Mouse (Mus musculus) left cerebral cortex, adult 11 months (tissue): ENCODE measurements around the gene 3830406C13Rik.
"Not testable (repeated sequence)": the region's sequence is repeated elsewhere in the genome, so short reads cannot be mapped to it uniquely, and the experiment has no call there.

Source experiments
- DNase-seq: peaks from one replicate; pipeline ENCODE4 v3.0.0; 2022; ENCODE audit warnings: low spot score

Gene 3830406C13Rik

GRCm38 (mm10) chr14:12284141-12284912 is at the start of gene 3830406C13Rik:
3830406C13Rik (plus strand) TSS chr14:12284173.
- peak; percentile 77 for DNase-seq

GRCm38 (mm10) chr14:12243726-12244125 is 40.2 kb upstream of the 3830406C13Rik start:
- DNase-seq: no peak

- DNase-seq: no peak
Measured at GRCm38 (mm10) chr14:12276031-12276430, 7.9 kb upstream of the 3830406C13Rik start.

GRCm38 (mm10) chr14:12283641-12284040 is 332 bp upstream of the 3830406C13Rik start, which contains the start of gene Gm49355:
Gm49355 (plus strand) TSS chr14:12283976.
- no peak for DNase-seq

DNA sequence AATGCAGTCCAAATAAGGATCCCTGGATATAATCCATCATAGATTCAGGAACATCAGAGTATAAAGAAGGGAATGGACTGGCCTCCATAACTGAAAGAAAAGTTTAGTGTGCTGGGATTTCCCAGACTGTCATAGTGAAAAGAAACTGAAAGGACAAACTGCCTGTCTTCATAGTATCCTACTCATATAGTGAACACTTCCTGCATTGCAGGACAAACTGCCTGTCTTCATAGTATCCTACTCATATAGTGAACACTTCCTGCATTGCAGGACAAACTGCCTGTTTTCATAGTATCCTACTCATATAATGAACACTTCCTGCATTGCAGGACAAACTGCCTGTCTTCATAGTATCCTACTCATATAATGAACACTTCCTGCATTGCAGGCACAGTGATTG is 5.8 kb downstream of the 3830406C13Rik start:
- DNase-seq: not testable (repeated sequence)

DNA sequence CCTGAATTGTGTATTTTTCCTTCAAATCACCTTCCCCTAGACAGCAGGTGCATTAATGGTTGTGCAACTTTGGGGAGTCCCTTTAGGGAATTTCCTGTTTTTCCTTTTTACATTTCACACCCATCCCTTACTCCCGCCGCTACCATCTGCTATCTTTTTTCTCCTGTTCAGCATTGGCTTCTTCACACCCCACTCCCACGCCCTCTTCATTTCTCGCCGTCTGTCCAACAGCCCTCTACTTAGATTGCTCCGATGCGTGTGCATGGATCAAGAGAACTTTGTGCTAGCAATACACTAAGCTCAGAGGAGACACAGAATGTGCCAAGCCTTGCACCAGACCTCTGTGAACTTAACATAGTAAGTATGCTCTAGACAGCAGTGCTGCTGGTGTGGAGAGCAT is 12.4 kb downstream of the 3830406C13Rik start:
- peak; percentile 47 for DNase-seq

DNA sequence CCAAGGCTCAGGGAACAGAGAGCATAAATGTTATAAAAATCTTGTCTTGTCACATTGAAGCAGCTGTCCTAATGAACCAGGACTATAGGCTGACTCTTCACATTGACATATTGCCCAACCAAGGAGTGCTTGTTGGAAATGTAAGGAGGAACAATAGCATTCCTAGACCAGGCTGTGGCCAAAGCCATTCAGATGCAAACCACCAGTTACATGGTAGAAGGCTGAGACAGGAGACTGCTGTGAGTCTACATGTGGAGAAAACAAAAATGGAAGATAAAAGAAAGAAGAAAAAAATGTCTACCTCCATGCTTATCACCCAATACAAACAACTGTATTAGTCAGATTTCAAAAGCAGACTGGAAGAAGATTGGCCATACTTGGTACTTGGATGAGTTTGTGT is 15.2 kb downstream of the 3830406C13Rik start:
- no peak for DNase-seq

DNA sequence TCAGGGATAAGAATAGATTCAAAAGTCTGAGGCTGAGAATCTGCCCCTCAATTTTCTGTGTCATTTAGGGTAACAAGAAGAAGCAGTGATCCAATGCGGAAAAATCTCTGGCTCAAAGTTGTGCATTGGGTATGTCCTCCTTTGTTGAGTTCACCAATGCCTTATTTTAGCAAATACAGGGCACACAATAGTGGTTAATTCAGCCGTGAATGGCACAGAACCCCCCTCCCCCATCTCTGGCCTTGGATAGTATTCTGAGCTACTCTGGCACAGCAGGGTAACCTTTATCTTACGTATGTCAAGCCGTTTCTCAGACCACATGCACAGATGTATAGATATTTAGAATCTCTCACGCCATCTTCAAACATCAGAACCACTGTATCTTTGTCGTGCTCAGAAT is 15.7 kb downstream of the 3830406C13Rik start:
- no peak for DNase-seq

DNA sequence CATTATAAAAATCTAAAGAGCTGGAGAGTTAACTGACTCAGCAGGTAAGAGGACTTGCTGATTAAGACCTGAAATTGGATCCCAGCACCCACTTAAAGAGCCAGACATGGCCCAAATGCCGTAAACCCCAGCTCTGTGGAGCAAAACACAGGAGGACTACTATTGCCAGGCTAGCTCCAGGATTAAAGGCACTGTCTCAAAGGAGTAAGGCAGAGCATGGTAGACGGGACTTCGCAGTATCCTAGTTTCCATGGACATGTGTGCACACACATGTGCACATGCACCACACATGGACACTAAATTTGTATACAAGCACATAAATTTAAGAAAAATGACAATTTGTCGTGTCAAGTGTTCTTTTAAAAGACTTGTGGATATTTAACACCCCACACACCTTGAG is 16.3 kb downstream of the 3830406C13Rik start:
- DNase-seq: no peak

- DNase-seq: no peak
Measured at GRCm38 (mm10) chr14:12300677-12301076, 16.7 kb downstream of the 3830406C13Rik start.

- no peak for DNase-seq
Measured at GRCm38 (mm10) chr14:12303106-12303505, 19.1 kb downstream of the 3830406C13Rik start.

- DNase-seq: no peak
Measured at GRCm38 (mm10) chr14:12333622-12334021, 49.6 kb downstream of the 3830406C13Rik start.

DNA sequence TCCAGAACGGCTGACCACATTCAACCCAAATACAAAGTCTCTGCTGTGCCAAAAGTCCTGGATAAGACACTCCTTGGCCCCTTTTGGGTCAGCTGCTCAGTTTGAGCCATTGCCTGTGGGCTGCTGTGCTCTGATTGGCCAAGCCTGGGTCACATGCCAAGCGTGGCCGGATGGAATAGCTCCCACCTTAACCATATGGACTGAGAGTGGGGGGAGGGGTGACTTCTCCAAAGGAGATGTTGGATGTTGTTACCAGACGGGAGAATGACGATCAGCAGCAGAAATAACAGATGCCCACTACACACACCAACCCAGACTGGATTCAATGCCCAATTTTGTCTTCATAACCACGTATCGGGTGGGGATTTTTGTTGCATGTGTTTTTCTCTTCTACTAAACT is 51.0 kb downstream of the 3830406C13Rik start:
- DNase-seq: no peak

DNA sequence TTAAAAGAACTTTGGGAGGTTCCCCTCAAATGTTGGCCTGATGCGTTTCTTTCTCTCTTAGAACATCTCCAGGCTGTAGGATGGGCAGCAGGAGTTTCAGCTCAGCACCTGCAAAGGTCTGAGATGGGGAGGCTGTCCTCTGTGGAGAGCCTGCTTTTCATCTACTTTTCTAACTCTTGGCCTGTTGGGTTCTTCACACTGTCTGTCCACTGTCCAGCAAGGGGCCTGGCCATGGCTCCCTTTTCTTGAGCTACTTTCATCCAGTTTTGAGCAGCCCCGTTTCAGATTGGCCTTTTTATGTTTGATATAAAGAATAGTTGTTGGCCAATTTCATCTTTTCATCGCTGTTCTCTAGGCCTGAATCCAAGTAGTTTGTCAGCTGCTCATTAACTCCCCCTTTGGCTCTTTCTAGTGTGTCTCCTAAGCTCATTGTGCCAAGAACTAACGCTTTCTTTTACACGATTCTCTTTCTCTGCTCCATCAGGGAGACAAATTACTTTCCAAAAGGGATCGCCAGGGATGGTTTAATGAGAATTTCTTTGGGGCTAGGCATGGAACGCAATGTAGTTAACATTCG is 53.5 kb downstream of the 3830406C13Rik start:
- no peak for DNase-seq

DNA sequence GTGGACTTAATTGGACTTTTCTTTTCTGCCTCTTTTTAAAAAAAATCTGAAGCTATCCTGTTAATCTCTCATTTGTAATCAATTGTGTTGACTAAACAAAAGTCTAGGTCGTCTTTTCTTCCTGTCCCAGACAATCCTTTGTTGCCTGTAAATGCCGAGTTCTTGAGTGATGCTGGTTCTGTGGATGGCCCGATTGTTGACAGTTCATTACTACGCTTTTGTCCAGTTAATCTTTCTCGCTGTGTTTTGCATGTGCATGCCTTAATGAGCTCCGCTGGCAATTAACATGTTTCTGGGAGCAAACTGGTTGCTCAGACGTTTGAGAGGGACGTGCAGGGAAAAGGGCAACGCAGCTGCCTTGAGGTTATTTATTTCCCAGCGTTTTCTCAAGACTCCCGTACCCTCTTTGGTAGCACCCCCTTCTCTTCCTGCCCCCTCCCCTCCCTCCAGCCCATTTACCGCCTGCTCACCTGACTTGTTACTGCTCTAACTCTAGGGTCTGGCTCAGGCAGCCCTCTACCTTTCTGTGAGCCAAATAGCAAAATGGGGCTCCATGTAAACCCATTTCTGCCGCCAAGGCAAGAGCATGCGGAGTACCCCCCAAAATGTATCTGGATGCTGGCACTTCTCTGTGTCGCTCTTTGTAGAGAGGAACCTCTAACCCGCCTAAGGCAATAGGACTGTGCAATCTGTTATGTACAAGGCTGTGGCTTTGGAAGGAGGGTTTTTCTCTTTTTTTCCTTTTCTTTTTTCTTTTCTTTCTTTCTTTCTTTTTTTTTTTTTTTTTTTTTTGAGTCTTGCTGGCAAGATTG is 54.2 kb downstream of the 3830406C13Rik start:
- no peak for DNase-seq

GRCm38 (mm10) chr14:12338811-12339565 is 55.0 kb downstream of the 3830406C13Rik start:
- DNase-seq: no peak

DNA sequence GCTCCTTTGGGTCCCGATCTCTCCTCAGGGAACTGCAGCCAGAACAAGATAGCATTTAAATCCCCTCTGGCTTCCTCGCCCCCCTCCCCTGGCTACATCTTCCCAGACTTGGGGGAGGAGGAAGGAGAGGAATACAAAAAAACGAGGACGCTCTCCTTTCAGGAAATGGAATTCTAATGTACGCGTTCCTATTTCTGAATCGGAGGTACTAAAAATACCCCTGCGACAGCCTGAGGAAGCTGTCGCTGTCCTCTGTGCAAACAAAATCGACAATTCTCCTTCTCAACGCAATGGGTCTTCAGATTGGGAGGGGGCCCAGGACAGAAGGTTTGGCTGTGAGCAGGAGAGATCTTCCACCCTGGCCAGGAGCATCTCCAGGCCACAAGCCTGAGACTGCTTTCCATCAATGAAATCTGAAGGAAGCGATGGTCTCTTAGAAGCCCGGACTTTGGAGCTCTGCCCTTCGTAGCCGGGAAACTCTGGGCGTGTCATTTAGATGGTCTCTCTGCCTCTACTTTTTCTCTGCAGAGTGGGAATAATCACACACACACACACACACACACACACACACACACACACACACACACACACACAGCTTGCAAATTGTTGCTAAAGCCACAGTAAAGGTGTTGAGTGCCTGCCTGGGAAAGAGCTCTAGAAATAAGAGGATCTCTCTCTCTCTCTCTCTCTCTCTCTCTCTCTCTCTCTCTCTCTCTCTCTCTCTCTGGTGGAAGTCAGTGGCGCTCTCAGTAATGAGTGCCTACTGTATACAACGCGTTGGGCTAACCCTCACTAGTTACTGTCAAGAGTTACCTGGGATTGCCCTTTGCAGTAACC is 56.5 kb downstream of the 3830406C13Rik start:
- no peak for DNase-seq

DNA sequence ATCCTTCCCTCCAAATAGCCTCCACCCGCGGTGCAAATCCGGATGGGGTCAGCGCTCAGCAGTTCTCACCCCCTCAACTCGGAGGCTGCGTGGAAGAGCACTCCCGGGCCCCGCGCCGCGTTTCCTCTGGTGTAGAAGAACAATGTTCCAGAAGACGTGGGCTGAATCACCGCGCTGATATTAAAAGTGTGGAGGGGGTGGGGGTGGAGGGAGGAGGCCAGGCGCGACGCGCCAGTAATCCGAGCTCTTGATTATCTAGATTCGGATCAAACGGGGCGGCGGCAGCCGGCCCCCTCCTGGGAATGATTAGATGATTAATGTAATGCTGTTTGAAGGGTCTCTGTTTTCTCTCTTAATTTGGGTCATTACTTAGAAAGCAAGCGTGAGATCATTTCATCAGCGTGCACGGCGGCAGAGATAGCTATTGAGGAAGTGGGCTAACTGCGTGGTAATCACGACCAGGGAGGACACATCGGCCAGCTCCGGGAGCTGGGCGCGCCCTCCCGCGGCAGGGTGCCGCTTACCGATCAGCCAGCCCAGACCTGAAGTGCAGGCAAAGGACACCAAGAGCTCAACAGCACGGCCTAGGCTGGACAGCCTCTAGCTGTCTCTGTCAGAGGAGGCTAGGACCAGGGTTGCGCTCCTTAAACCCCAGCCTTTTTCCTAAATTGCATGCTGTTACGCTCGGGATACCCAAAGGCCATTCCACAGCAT is 57.3 kb downstream of the 3830406C13Rik start:
- DNase-seq: no peak

DNA sequence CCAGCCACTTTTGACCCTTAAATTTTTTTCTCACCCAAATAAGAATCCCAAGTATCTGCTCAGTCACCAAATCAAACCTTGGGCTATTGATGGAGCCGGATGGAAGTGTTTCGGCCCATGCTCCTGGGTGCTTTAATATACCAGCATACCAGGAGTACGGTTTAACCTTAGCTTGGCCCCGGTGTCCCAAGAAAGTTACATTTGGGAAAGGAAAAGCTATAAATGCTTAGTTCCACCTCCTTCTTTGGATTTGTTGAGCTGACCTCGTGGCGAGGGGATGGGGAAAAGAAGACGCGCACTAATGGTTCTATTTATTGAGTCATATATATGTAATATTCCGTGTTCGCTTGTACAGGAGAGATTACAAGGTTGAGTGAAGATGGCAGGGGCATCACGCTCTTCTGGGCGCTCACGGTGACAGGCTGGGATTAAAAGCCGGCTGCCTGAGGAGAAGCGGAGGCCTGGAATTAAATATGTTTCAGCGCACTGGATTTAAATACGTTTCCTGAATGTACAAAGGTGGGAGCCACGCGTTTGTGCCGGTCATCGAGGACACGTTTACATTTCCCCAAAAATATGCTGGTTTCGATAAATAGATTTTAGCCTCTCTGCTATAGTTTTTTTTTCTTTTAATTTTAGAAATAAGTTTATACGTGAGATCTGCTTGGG is 58.0 kb downstream of the 3830406C13Rik start:
- no peak for DNase-seq
